Mouse (Mus musculus) midbrain, embryonic 13.5 days (tissue): ENCODE data around the gene P3h3. TPM values are rescaled to one million over a fixed set of nuclear protein-coding genes. Genes with fewer than 3 reads are reported as not detected.
"Not testable (repeated sequence)": the region's sequence is repeated elsewhere in the genome, so short reads cannot be mapped to it uniquely, and the experiment has no call there.

Experiments used
- ATAC-seq: fragments of 200-750 bp; cut with Nextera tagmentation; 2 replicates; pipeline ENCODE4 v1.8.0; 2017; ENCODE audit warnings: mild to moderate bottlenecking, moderate TSS enrichment, moderate library complexity
- H3K27ac ChIP-seq: fragments of 300-500 bp; sonication (generic); 2 replicates; pipeline ENCODE4 v1.5.1; 2015; ENCODE audit warnings: inconsistent platforms, mild to moderate bottlenecking, moderate library complexity
- H3K27me3 ChIP-seq: fragments of 300-500 bp; sonication (generic); 2 replicates; pipeline ENCODE4 v1.6.1; 2015; ENCODE audit warnings: mild to moderate bottlenecking, inconsistent platforms
- H3K36me3 ChIP-seq: fragments of 300-500 bp; sonication (generic); 2 replicates; pipeline ENCODE4 v1.6.1; 2015; ENCODE audit warnings: mild to moderate bottlenecking, inconsistent platforms
- H3K4me1 ChIP-seq: fragments of 300-500 bp; sonication (generic); replicated peaks from 2 replicates; pipeline ENCODE4 v1.6.1; 2015; ENCODE audit warnings: inconsistent platforms
- H3K4me2 ChIP-seq: fragments of 300-500 bp; sonication (generic); replicated peaks from 2 replicates; pipeline ENCODE4 v1.6.1; 2015; ENCODE audit warnings: moderate library complexity, mild to moderate bottlenecking, inconsistent platforms
- H3K4me3 ChIP-seq: fragments of 300-500 bp; sonication (generic); replicated peaks from 2 replicates; pipeline ENCODE4 v1.5.1; 2015; ENCODE audit warnings: mild to moderate bottlenecking, inconsistent platforms
- H3K9ac ChIP-seq: fragments of 300-500 bp; sonication (generic); replicated peaks from 2 replicates; pipeline ENCODE4 v1.6.1; 2015; ENCODE audit warnings: mild to moderate bottlenecking, inconsistent platforms
- H3K9me3 ChIP-seq: fragments of 300-500 bp; sonication (generic); 2 replicates; pipeline ENCODE4 v1.6.1; 2016; ENCODE audit warnings: mild to moderate bottlenecking, inconsistent platforms
- WGBS: fragments of 180-500 bp; shearing (Covaris S2); methylation state at CpG from one replicate; pipeline ENCODE4 v1.1.7; 2015; 5-methylcytosine and 5-hydroxymethylcytosine counted together
- polyA plus RNA-seq: library from polyadenylated mRNA; unstranded; fragments of >200 nt; fragmentation: Nextera tagmentation; extraction: Ambion mirVana; gene quantifications from 2 replicates; pipeline ENCODE4 v1.2.1, GENCODE M21; 2015

The P3h3 gene
- polyA plus RNA-seq, 1 experiment from 2014 or later: 17.0 TPM

GRCm38 (mm10) chr6:124811701-124812560 is 45.6 kb downstream of the P3h3 start:
- ATAC-seq: no peak
- Histone ChIP-seq H3K4me1 (peaks cover 56% of the 10 kb centered on the region), H3K4me2 (peak overlapping the region; percentile 88), H3K27ac (no peak overlapping the region), H3K9ac (peak overlapping the region; percentile 80; the same call in 1 of the 2 replicates), H3K36me3 (peaks cover 36% of the 10 kb centered on the region), H3K9me3 (no peaks in the 10 kb centered on the region), H3K27me3 (no peaks in the 10 kb centered on the region), H3K4me3 (peak overlapping the region; percentile 63)
- 87% methylated on average over 24 of the region's 24 CpGs for WGBS

GRCm38 (mm10) chr6:124811403-124811665 is 46.2 kb downstream of the P3h3 start:
- Histone ChIP-seq H3K4me1 (peaks cover 61% of the 10 kb centered on the region), H3K36me3 (peaks cover 30% of the 10 kb centered on the region)
- 88% methylated on average over 4 of the region's 4 CpGs for WGBS

DNA sequence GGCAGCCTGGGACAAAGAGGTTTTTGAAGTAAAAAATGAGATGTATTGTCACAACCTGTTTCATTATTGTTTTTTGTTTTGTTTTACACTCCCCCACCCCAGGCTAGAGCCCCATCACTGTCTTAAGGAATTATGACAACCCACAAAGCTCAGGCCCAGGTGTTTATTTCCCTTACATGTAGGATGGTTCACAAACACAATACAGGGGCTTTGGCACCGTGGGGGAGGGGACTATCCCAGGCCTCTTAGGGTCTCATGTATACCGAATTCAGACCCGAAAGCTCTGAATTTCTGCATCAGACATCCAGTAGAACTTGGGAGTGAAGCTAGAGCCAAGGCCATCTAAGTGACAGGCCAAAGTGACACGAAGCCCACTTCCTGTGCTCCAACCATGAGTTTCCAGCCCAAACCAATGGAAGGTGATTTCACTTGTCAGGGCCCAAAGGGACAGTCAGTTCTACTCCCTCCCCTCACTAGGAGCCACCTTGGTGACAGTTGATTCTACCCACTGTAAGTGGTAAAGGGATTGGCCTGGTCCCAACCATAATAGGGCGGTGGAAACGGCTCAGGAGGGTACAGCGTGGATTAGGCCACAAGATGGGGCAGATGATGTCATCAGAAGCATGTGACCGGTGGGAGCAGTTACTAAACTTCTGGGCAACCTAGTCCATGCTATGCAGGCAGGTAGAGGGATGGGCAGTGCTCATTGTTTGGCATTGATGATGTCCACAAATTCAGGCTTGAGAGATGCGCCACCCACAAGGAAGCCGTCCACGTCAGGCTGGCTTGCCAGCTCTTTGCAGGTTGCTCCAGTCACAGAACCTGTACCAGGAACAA is 46.8 kb downstream of the P3h3 start:
- H3K27me3 ChIP-seq, H3K4me3 ChIP-seq, ATAC-seq, H3K9ac ChIP-seq, H3K27ac ChIP-seq, H3K4me2 ChIP-seq, H3K9me3 ChIP-seq: not testable (repeated sequence)
- Histone ChIP-seq H3K4me1 (peaks cover 67% of the 10 kb centered on the region), H3K36me3 (peaks cover 24% of the 10 kb centered on the region)
- WGBS: 86% methylated on average over 11 of the region's 11 CpGs

More at GRCm38 (mm10) chr6:124811403-124811665, 46.2 kb downstream of the P3h3 start:
- ATAC-seq: no peak
- Histone ChIP-seq H3K9me3 (no peaks in the 10 kb centered on the region), H3K4me2 (no peak overlapping the region), H3K27me3 (no peaks in the 10 kb centered on the region), H3K9ac (no peak overlapping the region), H3K4me3 (no peak overlapping the region), H3K27ac (no peak overlapping the region)

- Histone ChIP-seq H3K27ac (peak overlapping the region; percentile 74), H3K27me3 (no peaks in the 10 kb centered on the region), H3K4me3 (peak overlapping the region; percentile 54), H3K36me3 (peaks cover 16% of the 10 kb centered on the region), H3K9ac (peak overlapping the region; percentile 71), H3K4me1 (peaks cover 72% of the 10 kb centered on the region), H3K4me2 (peak overlapping the region; percentile 96), H3K9me3 (no peaks in the 10 kb centered on the region)
- ATAC-seq: peak; percentile 1; the same call in 1 of the 2 replicates
- 44% methylated on average over 14 of the region's 14 CpGs for WGBS
Observed at GRCm38 (mm10) chr6:124809775-124810538, 47.6 kb downstream of the P3h3 start.

DNA sequence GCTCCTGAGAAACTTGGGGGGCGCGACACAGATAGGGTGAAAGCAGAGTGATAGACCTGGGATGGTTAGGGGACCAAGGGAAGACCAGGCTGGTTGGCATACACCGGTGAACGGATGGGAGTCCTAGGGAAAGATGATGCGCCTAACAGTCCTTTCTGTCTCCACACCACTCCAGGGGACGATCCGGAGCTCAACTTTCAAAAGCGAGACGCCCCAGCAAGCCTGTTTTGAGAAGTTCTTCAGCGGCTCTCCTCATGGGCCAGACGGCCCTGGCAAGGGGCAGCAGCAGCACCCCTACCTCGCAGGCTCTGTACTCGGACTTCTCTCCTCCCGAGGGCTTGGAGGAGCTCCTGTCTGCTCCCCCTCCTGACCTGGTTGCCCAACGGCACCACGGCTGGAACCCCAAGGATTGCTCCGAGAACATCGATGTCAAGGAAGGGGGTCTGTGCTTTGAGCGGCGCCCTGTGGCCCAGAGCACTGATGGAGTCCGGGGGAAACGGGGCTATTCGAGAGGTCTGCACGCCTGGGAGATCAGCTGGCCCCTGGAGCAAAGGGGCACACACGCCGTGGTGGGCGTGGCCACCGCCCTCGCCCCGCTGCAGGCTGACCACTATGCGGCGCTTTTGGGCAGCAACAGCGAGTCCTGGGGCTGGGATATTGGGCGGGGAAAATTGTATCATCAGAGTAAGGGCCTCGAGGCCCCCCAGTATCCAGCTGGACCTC is 48.3 kb downstream of the P3h3 start:
- Histone ChIP-seq H3K27ac (peak overlapping the region; percentile 74), H3K36me3 (peaks cover 14% of the 10 kb centered on the region), H3K27me3 (no peaks in the 10 kb centered on the region), H3K4me3 (peak overlapping the region; percentile 54), H3K9me3 (no peaks in the 10 kb centered on the region), H3K4me1 (peaks cover 64% of the 10 kb centered on the region), H3K4me2 (peak overlapping the region; percentile 96), H3K9ac (peak overlapping the region; percentile 71)
- under 1% methylated on average over 35 of the region's 35 CpGs for WGBS
- peak; percentile 14 for ATAC-seq

- Histone ChIP-seq H3K36me3 (peaks cover 14% of the 10 kb centered on the region), H3K27me3 (no peaks in the 10 kb centered on the region), H3K4me2 (peak within 1 kb of the TSS; percentile 96), H3K9ac (peak within 1 kb of the TSS; percentile 71), H3K4me1 (peaks cover 60% of the 10 kb centered on the region), H3K27ac (peak within 1 kb of the TSS; percentile 74), H3K4me3 (peak within 1 kb of the TSS; percentile 54), H3K9me3 (no peaks in the 10 kb centered on the region)
- 4% methylated on average over 29 of the region's 29 CpGs for WGBS
- peak; percentile 31 for ATAC-seq
Observed at GRCm38 (mm10) chr6:124808358-124809012, 49.1 kb downstream of the P3h3 start, which contains the start of gene Spsb2. Gene Spsb2 (plus strand): TSS chr6:124808661.

GRCm38 (mm10) chr6:124807986-124808357 is 49.6 kb downstream of the P3h3 start:
- no peaks in the 10 kb centered on the region for H3K27me3 ChIP-seq
- no peaks in the 10 kb centered on the region for H3K9me3 ChIP-seq
- WGBS: 87% methylated on average over 6 of the region's 6 CpGs
- peaks cover 14% of the 10 kb centered on the region for H3K36me3 ChIP-seq
- peak overlapping the region; percentile 74; the same call in 1 of the 2 replicates for H3K27ac ChIP-seq
- H3K4me1 ChIP-seq: peaks cover 55% of the 10 kb centered on the region
- peak overlapping the region; percentile 96 for H3K4me2 ChIP-seq
- peak overlapping the region; percentile 54; the same call in 1 of the 2 replicates for H3K4me3 ChIP-seq
- ATAC-seq: no peak
- no peak overlapping the region for H3K9ac ChIP-seq

GRCm38 (mm10) chr6:124807366-124807765 is 50.2 kb downstream of the P3h3 start:
- Histone ChIP-seq H3K4me3 (no peak overlapping the region), H3K27ac (no peak overlapping the region), H3K36me3 (peaks cover 12% of the 10 kb centered on the region), H3K9me3 (no peaks in the 10 kb centered on the region), H3K27me3 (peaks cover 3% of the 10 kb centered on the region), H3K4me1 (peaks cover 49% of the 10 kb centered on the region), H3K9ac (no peak overlapping the region), H3K4me2 (no peak overlapping the region)
- 94% methylated on average over 4 of the region's 4 CpGs for WGBS
- ATAC-seq: no peak

- H3K4me1 ChIP-seq: peaks cover 42% of the 10 kb centered on the region
- H3K9ac ChIP-seq: no peak overlapping the region
- H3K4me2 ChIP-seq: peak overlapping the region; percentile 64
- H3K4me3 ChIP-seq: no peak overlapping the region
- H3K9me3 ChIP-seq: no peaks in the 10 kb centered on the region
- ATAC-seq: no peak
- H3K27me3 ChIP-seq: peaks cover 4% of the 10 kb centered on the region
- WGBS: 75% methylated on average over 7 of the region's 7 CpGs
- peak overlapping the region; percentile 64 for H3K27ac ChIP-seq
- H3K36me3 ChIP-seq: peaks cover 4% of the 10 kb centered on the region
Observed at GRCm38 (mm10) chr6:124806446-124807140, 51.0 kb downstream of the P3h3 start.
